Mouse (Mus musculus): Measurements from ENCODE around the gene Casz1.
A peak's percentile ranks its signal among the peaks of the same experiment; 100 is the strongest.

Casz1 gene

DNA sequence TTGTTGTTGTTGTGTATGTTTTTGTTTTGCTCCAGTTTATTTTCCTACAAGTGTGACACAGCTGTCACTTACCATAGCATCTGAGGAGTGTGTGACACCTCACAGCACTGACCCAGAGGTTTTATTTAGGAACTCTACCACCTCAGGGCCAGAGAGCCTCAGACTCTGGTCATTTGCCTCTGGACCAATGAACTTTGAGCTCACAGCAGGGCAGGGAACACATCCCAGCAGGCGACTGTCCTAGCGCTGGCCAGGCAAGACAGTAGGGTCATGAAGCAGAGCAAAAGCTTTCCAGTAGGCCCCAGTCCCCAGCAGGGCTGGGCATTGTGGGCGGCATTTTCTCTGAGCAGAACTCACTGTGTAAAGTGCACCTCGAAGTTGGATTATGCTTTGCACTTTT, 1.2 kb upstream of the Casz1 start:
- DNase-seq (ENCODE audit: low spot score), result no peak

DNA sequence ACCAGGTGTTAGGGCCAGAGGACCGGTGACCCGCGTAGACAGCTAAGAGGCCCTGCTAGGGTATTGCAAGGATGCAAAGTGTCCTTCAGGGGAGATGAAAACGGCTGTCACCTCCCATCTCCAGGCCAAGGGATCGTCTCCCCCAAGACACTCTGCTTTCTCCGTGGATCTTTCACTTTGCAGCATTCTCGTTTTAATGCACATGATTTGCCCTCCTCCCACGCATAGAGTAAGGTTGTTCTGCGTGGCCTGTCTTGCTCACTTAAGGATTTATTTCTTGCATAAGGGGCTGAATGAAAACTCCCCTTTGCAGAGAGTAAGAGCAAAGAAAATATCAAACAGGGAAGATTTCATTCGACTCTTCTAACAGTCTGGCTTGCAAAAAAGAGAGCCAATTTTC, 593 bp upstream of the Casz1 start:
- DNase-seq (ENCODE audit: low spot score), result no peak

DNA sequence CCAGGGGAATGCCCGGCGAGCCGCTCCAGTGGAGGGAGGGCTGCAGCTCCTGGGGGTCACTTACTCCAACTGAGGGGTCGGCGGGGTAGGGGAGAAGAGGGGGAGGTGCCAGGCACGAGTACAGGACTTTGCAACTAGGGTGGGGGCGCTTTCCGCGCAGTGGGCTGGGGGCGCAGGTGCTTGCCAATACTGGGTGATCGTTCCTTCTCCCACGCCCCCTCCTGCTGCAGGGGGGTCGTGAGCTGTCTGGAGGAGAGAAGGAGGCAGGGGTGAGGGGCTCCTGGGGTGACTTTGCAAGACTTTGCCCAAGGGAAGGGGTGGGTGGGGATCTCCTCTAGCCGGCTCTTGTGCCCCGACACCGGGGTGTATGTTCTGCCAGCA, 541 bp downstream of the Casz1 start:
- DNase-seq (ENCODE audit: low spot score), result no peak

DNA sequence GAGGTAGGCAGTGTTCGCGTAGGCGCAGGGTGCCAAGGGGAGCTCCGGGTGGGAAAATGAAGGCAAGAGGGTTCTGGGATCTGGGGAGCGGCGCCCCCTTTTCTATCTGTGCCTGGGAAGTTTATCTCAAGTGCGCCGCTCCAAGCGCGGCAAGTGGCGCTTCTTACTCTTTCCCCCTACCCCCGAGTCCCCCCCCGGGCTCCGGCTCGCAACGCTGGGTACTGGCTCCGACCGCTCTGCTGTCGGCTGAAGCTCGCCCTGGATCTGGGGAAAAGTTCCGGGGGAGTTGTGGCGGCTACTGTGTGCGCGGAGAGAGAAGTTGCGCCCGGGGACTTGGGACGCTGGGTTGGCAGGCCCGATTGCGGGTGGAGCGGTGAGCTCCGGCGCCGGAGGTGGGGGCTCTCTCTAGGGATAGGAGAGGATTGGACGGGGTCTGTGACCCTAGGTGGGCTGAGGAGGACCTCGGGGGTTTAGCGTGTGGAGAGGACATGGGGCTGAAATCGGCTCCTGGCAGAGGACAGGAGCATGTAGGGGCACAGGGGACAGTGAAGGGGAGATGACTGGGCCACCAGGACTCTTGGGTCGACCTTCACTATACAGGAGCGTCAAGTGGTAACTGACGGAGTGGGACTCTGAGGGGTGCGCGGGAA, 1.1 kb downstream of the Casz1 start:
- peak; percentile 28 for DNase-seq (ENCODE audit: low spot score)

DNA sequence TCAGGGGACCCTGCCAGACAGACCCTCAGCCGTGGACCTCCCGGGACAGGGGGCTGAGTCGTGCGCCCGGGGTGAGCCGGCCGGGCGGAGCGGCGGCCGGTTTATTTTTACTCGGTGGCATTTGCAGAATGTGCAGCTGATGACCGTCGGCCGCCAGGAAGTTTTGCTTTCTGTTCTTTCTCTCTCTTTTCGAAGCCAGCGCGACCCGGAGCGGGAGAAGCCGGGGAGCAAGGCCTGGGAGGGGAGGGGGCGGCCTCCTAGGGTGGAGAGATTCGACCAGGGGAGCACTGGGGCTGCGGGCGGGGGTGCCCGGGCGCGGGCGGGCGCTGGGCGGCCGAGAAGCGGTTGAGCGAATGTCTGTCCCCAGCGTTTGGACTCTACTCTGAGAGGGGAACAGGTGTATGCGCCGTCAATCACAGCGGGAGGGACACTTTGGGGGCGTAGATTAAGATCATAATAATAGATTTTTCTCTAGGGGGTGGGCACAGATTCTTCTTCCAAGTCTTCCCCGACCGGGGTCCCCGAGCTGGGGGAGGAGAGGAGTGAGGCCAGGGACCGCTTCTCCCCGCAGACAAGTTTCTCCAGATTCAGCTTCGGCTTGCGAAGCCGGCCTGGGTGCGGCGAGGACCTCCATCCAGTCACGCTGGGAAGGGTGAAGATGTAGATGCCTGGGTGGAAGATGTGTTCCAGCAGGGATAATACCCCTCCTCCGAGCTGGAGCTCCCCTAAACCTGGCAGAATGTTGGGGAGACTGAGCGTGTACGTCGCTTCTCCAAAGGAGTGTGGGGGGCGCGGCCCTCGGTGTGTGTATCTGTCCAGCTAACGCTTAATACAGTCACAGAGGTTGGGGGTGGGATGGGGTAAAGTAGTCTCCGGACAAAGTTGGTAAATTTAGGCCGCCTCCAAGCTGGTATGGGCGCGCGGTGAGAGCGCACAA, 1.9 kb downstream of the Casz1 start:
- peak; percentile 30 for DNase-seq (ENCODE audit: low spot score)

DNA sequence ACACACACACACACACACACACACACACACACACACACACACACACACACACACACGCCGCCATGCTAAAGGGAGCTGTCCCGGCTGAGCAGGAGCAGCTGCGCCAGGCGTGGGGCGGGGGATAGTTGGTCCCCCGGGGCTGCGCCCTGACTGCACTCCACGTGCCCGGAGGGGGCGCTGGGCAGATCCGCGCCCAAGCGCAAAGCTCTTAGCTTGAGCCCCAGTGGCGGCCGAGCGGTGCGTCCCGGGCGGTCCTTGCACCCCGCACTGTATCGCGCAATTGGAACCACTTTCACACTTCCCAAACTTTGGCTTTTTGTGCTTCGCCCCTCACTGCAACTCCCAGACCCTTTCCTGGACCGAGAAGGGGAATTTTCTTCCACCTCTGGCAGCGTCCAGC, 2.6 kb downstream of the Casz1 start:
- peak; percentile 41 for DNase-seq (ENCODE audit: low spot score)

DNA sequence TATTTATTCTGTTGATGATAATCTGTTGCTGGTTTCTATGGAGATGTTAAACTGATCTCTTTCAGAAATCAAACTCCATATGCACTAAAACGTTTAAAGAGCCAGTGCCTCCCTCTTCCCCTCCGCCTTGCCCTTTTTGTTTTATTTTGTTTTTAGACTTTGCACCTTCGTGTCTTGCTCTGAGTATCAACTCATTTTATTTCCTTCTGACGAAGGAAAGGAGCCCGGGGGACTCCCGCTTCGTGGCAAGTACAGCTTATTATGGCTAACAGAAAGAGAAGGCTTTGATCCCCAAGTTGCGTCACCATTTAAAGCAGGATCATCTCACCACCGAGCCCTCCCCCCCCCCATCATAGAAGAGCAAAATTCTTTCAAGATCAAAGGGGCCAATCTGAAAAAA, 3.2 kb downstream of the Casz1 start:
- no peak for DNase-seq (ENCODE audit: low spot score)

DNA sequence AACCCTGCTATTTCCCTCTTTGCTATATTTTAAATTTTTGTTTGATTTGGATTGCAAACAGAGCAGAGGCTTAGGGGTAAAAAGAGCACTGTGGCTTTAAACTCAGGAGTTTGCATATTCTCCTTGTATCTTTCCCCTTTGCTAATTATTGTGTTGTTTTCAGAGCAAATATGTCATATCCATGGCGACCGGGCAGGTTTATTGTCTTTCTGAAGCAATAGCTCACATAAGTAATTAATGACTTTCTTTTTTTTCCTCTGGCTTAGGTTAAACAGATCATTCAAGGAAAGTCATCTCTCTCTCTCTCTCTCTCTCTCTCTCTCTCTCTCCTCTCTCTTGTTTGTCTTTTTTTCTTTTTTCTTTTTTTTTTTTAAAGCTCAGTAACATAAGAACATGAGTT, 4.6 kb downstream of the Casz1 start:
- DNase-seq (ENCODE audit: low spot score), result no peak

DNA sequence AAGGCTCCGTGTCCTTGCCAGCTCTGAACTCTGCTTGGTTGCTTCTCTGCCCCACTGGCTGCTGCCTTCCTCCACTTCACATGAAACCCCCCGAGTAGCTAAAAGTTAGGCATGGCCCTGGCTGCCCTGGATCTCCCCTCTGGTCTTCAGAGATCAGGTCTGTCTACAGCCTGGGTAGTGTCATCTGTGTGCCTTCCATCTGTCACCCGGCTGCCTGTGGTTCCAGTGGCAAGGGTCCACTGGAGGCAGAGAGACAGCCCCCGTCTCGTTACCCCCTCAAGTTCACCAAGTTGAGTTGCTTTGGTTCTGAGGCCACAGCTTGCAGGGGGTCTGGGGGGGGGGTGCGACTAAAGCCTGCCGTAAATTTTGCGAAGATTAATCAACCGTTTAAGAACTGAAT, 6.5 kb downstream of the Casz1 start:
- no peak for DNase-seq (ENCODE audit: low spot score)

DNA sequence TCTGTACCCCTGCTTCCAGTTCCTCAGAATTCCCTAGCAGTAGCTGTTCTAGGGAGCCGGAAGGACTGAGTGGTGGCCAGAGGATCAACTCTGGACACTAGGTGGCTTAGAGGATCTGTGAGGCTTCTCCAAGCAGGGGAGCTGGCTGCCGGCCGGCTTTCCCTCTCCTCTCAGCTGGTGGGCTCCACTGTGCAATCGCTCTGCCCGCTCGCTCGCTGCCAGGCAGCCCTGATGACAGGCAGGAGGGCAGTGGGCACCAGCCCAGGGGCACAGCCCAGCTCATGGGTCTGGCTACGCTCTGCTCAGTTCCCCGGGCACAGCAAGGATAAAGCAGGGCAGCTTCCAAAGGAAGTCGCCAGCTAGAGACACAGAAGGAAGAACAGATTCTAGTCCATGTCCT, 7.7 kb downstream of the Casz1 start:
- DNase-seq (ENCODE audit: low spot score), result no peak

DNA sequence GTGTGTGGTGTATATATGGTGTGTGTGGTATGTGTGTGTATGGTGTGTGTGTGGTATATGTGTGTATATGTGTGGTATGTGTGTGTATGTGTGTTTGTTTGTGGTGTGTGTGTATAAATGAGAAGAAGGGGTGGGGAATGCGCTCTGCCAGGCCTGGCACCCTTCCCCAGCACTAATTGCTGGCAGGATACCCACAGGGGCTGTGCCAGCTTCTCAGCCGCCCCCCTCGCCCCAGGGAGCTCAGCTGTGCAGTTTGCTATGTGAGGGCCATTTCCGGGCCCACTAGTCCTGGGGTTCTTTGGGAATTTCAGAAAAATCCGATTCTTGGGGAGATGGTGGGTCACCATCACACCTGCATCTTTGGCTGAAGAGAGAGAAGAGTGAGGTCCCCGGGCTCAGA, 9.0 kb downstream of the Casz1 start:
- DNase-seq (ENCODE audit: low spot score), result no peak

DNA sequence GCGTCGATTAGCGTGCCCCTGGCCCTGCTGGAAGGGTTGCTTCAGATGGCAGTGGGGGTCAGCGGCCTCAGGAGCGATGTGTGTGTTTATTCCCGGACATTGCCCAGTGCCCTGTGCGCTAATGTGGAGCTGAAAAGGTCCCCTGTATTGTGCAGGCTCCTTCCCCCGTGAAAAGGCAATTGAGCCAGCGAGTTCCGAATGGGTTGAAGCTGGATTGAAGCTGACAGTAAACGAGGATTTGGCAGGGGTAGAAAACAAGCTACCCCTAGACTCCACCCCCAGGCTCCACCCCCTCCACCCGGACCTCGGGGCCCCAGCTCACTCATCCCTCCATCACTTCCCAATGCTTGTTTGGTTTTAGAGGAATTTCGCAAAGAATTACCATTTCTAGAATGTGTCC, 12.3 kb downstream of the Casz1 start:
- DNase-seq (ENCODE audit: low spot score), result no peak

DNA sequence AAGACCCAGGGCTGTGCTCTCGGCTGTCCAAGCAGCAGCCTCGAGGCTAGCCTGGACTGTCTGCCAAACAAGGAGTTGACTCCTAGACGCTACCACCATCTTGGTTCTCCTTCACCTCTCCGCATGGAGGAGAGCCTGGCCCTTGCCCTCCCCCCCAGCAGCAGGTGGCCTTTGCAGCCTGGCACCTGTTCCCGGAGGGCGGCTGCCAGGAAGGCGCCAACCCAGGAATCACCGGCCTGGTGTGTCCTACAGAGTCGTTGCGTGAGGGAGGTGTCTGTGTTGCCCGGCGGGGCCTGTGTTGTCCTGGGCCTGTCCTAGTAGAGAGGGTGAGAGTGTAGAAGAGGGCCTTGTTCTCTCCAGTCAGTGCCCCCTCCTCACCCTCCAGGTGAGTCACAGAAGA, 13.9 kb downstream of the Casz1 start:
- no peak for DNase-seq (ENCODE audit: low spot score)

DNA sequence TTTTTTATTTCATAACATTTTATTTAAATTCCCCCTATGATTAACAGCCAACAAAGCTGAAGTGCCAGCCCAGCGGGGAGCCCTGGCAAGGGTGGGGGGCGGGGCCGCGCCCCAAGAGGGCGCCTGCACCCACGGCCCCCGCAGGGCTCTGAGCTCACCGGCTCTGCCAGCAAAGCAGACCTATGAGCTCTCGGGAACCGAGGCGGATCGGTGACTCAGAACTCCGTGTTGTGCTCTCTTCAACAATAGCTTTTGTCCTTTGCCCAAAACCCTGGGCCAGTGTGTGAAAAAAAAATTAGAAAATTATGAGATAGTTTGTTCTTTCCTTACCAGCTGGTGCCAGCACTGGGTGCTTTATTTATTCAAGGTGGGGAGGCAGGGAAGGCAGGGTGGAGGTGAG, 15.9 kb downstream of the Casz1 start:
- no peak for DNase-seq (ENCODE audit: low spot score)

DNA sequence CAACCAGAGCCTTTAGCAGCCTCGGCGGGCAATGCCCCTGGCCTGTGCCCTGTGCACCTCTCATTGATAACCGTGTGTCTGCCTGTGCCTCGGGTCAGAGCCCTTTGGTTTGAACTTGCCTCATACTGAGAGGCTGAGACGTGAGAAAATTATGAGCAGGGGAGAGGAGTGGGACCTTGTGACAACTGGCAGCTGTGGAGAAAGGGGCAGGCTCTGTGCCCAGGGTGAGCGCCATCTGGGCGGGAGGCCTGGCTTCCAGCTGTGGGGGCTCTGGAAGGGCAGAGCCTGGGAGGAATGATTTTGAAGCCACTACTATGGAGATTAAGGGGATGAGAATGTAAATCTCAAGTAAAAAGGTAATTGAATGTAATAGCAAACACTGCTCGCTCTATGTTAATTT, 19.1 kb downstream of the Casz1 start:
- no peak for DNase-seq (ENCODE audit: low spot score)

DNA sequence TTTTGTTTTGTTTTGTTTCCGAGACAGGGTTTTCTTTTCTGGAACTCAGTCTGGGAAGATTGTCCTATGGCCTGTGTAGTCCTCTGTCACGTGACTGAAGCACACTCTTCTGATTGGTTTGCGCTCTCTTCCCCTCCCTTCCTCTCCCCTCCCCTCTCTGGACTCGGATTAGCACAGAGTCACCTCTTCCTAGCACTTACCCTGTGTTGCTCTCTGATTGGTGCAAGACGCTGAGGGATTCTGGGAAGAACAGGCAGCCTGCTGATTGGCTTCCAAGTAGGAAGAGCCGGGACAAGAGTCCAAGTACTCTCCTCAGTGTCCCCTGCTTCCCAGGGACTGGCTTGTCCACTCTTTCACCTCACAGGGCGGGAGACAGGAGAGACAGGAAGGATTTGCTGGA, 26.1 kb downstream of the Casz1 start:
- no peak for DNase-seq (ENCODE audit: low spot score)

DNA sequence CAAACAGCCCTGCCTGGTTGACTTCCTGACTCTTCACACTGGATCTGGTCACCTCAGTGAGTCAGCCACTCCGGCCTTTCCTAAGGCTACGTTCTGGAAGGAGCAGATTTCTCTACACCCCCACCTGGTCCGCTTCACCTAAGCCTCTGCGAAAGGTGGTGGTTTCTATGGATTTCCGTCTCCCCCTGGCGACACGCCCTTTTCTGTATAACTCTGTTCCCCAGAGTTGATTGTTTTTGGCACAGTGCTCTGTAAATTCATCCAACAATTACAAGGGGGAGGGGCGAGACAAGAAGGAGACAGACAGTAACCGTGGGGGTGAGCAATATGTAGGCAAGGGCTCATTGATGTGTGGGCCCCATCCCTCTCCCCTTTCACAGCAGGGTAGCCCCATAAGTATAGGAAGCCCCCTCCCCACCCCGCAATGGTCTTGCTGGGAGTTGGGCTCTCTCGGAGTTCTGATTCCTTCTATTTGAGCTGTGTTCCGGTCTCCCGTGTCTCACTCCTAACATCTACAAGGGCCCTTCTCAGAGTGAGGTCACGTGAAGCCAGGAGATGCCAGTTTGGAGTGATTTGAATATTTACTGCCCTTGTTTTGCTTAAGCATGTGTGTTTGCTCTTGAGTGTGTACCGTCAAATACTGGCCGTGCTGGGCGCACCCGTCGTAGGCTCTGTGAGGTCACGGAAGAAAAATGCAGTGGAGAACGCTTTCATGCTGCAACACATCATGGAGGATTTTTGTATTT, 29.2 kb downstream of the Casz1 start:
- peak; percentile 21 for DNase-seq (ENCODE audit: low spot score)

DNA sequence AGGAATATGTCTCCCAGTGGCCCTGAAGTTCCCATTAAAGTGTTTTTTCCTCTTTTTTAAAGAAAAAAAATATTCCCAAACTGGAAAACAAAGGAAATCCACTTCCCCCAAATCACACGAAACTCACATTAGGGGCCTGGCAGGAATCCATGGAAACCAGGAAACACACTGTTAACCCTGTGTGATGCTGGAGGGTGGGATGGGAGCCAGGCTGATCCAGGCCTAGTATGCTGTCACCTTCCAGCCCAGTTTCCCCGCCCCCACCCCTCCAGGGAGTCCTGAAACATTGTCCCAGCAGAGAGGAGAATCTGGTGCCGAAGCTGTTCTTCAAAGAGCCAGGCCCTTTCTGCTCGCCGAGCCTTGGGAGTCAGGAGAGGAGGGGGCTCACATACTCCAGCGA, 32.2 kb downstream of the Casz1 start:
- DNase-seq (ENCODE audit: low spot score), result no peak

DNA sequence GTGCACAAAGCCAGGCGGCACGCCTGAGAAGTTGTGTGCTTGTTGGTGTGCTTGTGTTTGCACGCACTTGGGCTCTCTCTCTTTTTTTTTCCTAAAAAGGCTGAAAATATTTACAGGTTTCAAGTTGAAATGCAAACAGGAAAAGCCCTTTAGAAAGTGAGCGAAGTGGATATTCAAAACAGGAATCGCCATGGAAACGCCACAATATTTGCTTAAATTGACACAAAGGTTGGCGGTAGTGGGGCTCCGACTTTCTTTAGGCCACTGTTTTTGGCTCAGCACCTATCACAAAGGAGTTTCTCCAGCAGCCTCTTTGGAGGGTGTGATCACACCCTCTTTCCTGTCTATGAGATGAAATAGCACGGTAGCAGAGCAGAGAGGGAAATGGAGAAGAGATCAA, 32.8 kb downstream of the Casz1 start:
- DNase-seq (ENCODE audit: low spot score), result no peak

DNA sequence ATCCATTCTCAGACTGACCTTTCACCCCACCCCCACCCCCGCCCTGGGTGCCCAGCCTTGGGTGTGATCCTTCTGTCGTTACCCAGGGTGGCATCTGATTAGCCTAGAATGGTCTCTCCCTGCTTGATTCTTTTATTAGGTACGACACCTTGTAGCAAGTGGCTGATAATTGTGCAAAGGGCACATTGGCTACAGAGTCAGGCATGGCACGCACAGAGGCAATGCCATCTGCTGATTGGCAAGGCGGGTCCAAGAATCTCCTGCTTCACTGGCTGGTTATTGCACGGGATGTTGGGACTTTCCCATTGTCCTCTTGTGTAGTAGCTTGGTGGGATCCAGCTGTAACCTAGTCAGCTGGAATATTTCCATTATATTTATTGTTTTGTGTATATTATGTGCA, 33.4 kb downstream of the Casz1 start:
- no peak for DNase-seq (ENCODE audit: low spot score)

DNA sequence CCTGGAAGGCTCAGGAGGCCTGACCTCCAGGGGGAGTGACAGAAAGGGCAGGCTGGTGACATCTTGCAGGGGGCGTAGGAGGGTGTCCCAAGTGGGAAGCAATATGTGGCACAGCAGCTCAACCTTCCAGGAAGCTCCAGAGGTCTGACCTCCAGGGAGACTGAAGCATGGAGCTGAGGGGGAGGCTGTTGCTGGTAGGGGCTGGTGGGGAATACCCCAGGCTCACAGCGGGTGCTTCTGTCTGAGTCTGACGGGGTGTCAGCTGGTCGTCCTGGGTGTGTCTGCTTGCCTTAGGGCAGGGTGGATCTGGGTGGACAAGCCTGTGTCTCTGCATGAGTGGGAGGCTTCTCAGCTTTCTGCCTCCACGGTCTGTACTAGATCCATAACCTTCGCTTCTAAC, 38.1 kb downstream of the Casz1 start:
- no peak for DNase-seq (ENCODE audit: low spot score)

DNA sequence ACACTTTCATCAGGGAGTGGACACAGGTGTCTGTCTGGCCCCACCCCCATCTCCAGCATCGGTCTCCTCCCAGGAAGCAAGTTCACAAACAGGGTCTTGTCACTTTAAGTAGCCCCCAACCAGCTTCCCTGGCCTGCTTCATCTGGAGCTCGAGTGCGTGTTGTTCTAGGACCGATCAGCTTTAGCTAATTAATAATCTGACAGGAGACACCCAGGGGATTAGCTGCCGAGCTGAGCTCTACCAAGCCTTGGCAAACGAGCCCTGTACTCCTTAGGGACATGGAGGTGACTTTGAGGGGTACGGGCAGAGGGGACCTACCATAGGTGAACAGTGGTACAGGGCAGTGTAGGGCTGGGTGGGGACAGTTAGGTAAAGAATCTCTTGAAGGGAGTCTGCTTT, 40.7 kb downstream of the Casz1 start:
- no peak for DNase-seq (ENCODE audit: low spot score)

DNA sequence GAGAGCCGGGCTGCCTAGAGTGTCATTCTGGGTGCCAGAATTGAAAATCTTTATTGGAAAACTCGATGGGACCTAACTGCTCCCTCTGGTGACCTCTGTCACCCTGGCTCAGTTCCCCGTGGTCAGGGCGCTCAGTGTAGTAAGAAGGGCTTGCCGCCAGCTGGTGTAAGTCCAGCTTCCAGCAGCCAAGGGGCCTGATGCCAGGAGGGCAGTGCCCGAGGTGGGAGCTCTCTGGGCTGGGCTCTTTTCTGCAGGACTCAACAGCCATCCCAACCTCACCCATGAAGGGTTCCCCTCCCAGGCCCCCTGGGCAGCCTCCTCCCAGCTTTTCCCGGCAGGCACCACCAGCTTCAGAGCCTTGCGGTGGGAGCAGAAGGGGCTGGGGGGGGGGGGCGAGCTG, 42.0 kb downstream of the Casz1 start:
- DNase-seq (ENCODE audit: low spot score), result peak; percentile 26
